Mouse (Mus musculus) limb, embryonic 12.5 days (tissue): ENCODE results near the gene Nme7. TPM values are rescaled to one million over a fixed set of nuclear protein-coding genes. Genes with fewer than 3 reads are reported as not detected.

Experiments used
- ATAC-seq: fragments of 200-750 bp; cut with Nextera tagmentation; 2 replicates; pipeline ENCODE4 v1.8.0; 2017; ENCODE audit warnings: low read depth, moderate TSS enrichment; ENCODE audit not compliant: insufficient number of reproducible peaks, insufficient read depth, low FRiP score, low TSS enrichment
- H3K27ac ChIP-seq: fragments of 300-500 bp; sonication (generic); 2 replicates; pipeline ENCODE4 v1.5.1; 2016; ENCODE audit warnings: mild to moderate bottlenecking, moderate library complexity
- H3K27me3 ChIP-seq: fragments of 300-500 bp; sonication (generic); 2 replicates; pipeline ENCODE4 v1.6.1; 2016; ENCODE audit warnings: mild to moderate bottlenecking, moderate library complexity
- H3K36me3 ChIP-seq: fragments of 300-500 bp; sonication (generic); 2 replicates; pipeline ENCODE4 v1.6.1; 2016; ENCODE audit warnings: mild to moderate bottlenecking, moderate library complexity
- H3K4me1 ChIP-seq: fragments of 300-500 bp; sonication (generic); replicated peaks from 2 replicates; pipeline ENCODE4 v1.6.1; 2016
- H3K4me2 ChIP-seq: fragments of 300-500 bp; sonication (generic); 2 replicates; pipeline ENCODE4 v1.6.1; 2016; ENCODE audit warnings: mild to moderate bottlenecking, moderate library complexity
- H3K4me3 ChIP-seq: fragments of 300-500 bp; sonication (generic); replicated peaks from 2 replicates; pipeline ENCODE4 v1.5.1; 2016; ENCODE audit warnings: mild to moderate bottlenecking
- H3K9ac ChIP-seq: fragments of 300-500 bp; sonication (generic); replicated peaks from 2 replicates; pipeline ENCODE4 v1.6.1; 2016; ENCODE audit warnings: mild to moderate bottlenecking, moderate library complexity
- H3K9me3 ChIP-seq: fragments of 300-500 bp; sonication (generic); 2 replicates; pipeline ENCODE4 v1.6.1; 2016; ENCODE audit warnings: mild to moderate bottlenecking, moderate library complexity
- WGBS: fragments of 180-500 bp; shearing (Covaris S2); methylation state at CpG from one replicate; pipeline ENCODE4 v1.1.7; 2016; 5-methylcytosine and 5-hydroxymethylcytosine counted together
- polyA plus RNA-seq: library from polyadenylated mRNA; unstranded; fragments of >200 nt; fragmentation: Nextera tagmentation; extraction: Ambion mirVana; gene quantifications from 2 replicates; pipeline ENCODE4 v1.2.1, GENCODE M21; 2016

Nme7 gene
- polyA plus RNA-seq, 1 experiment from 2014 or later, result 42.3 TPM

- no peaks in the 10 kb centered on the region for H3K4me1 ChIP-seq
- no peak overlapping the region for H3K4me2 ChIP-seq
- H3K9ac ChIP-seq, result no peak overlapping the region
- H3K36me3 ChIP-seq, result 0 out of 2 replicates have a peak, but pooled peaks cover 9% of the 10 kb centered on the region
- H3K9me3 ChIP-seq, result no peaks in the 10 kb centered on the region
- ATAC-seq, result no peak
- H3K27ac ChIP-seq, result no peak overlapping the region
- H3K27me3 ChIP-seq, result no peaks in the 10 kb centered on the region
- H3K4me3 ChIP-seq, result no peak overlapping the region
- WGBS, result 90% methylated on average over 6 of the region's 6 CpGs
Observed at GRCm38 (mm10) chr1:164384972-164385371, 81.1 kb downstream of the Nme7 start.

GRCm38 (mm10) chr1:164389743-164390142, 85.8 kb downstream of the Nme7 start:
- no peak for ATAC-seq
- Histone ChIP-seq H3K4me2 (no peak overlapping the region), H3K36me3 (peaks cover 5% of the 10 kb centered on the region; the same call in 1 of the 2 replicates), H3K9ac (no peak overlapping the region), H3K4me1 (no peaks in the 10 kb centered on the region; the same call in 1 of the 2 replicates), H3K4me3 (no peak overlapping the region), H3K27me3 (no peaks in the 10 kb centered on the region), H3K9me3 (no peaks in the 10 kb centered on the region), H3K27ac (no peak overlapping the region)
- whole genome bisulfite sequencing, result 86% methylated on average over 4 of the region's 4 CpGs

- no peak for ATAC-seq
- Histone ChIP-seq H3K4me3 (no peak overlapping the region), H3K9me3 (no peaks in the 10 kb centered on the region), H3K4me2 (no peak overlapping the region), H3K27me3 (no peaks in the 10 kb centered on the region), H3K27ac (no peak overlapping the region), H3K9ac (no peak overlapping the region), H3K36me3 (peaks cover 2% of the 10 kb centered on the region; the same call in 1 of the 2 replicates), H3K4me1 (no peaks in the 10 kb centered on the region; the same call in 1 of the 2 replicates)
- 54% methylated on average over 3 of the region's 3 CpGs for WGBS
Observed at GRCm38 (mm10) chr1:164392176-164392575, 88.3 kb downstream of the Nme7 start.

- H3K36me3 ChIP-seq, result peaks cover 5% of the 10 kb centered on the region; the same call in 1 of the 2 replicates
- H3K9ac ChIP-seq, result no peak overlapping the region
- H3K4me3 ChIP-seq, result no peak overlapping the region
- 90% methylated on average over 6 of the region's 6 CpGs for WGBS
- H3K4me1 ChIP-seq, result no peaks in the 10 kb centered on the region; the same call in 1 of the 2 replicates
- H3K27me3 ChIP-seq, result no peaks in the 10 kb centered on the region
- no peaks in the 10 kb centered on the region for H3K9me3 ChIP-seq
- H3K4me2 ChIP-seq, result no peak overlapping the region
- ATAC-seq, result no peak
- H3K27ac ChIP-seq, result no peak overlapping the region
Observed at GRCm38 (mm10) chr1:164395131-164395780, 91.3 kb downstream of the Nme7 start.

GRCm38 (mm10) chr1:164397672-164398071, 93.8 kb downstream of the Nme7 start:
- H3K9me3 ChIP-seq, result peaks cover 8% of the 10 kb centered on the region
- no peak overlapping the region for H3K9ac ChIP-seq
- no peaks in the 10 kb centered on the region for H3K27me3 ChIP-seq
- no peak overlapping the region for H3K4me3 ChIP-seq
- 73% methylated on average over 4 of the region's 4 CpGs for WGBS
- peaks cover 19% of the 10 kb centered on the region for H3K36me3 ChIP-seq
- no peak for ATAC-seq
- H3K27ac ChIP-seq, result no peak overlapping the region
- no peak overlapping the region for H3K4me2 ChIP-seq
- H3K4me1 ChIP-seq, result no peaks in the 10 kb centered on the region

GRCm38 (mm10) chr1:164399578-164399977, 95.7 kb downstream of the Nme7 start:
- no peak overlapping the region for H3K4me3 ChIP-seq
- H3K9me3 ChIP-seq, result peaks cover 8% of the 10 kb centered on the region
- no peak overlapping the region for H3K4me2 ChIP-seq
- ATAC-seq, result no peak
- WGBS, result 92% methylated on average over 3 of the region's 3 CpGs
- no peaks in the 10 kb centered on the region for H3K4me1 ChIP-seq
- H3K27ac ChIP-seq, result no peak overlapping the region
- H3K27me3 ChIP-seq, result no peaks in the 10 kb centered on the region
- H3K9ac ChIP-seq, result no peak overlapping the region
- peaks cover 32% of the 10 kb centered on the region for H3K36me3 ChIP-seq

GRCm38 (mm10) chr1:164405385-164405802, 101.5 kb downstream of the Nme7 start:
- Histone ChIP-seq H3K4me1 (no peaks in the 10 kb centered on the region), H3K4me2 (no peak overlapping the region), H3K27ac (no peak overlapping the region), H3K36me3 (peaks cover 27% of the 10 kb centered on the region), H3K9ac (no peak overlapping the region), H3K4me3 (no peak overlapping the region), H3K27me3 (no peaks in the 10 kb centered on the region), H3K9me3 (peaks cover 8% of the 10 kb centered on the region)
- no peak for ATAC-seq
- 79% methylated on average over 5 of the region's 5 CpGs for WGBS

- 75% methylated on average over 5 of the region's 5 CpGs for WGBS
- no peak for ATAC-seq
- H3K4me3 ChIP-seq, result no peak overlapping the region
Observed at GRCm38 (mm10) chr1:164406506-164406905, 102.6 kb downstream of the Nme7 start.

GRCm38 (mm10) chr1:164408655-164409054, 104.7 kb downstream of the Nme7 start:
- Histone ChIP-seq H3K4me1 (no peaks in the 10 kb centered on the region), H3K9me3 (no peaks in the 10 kb centered on the region), H3K27me3 (no peaks in the 10 kb centered on the region), H3K36me3 (peaks cover 13% of the 10 kb centered on the region), H3K9ac (no peak overlapping the region), H3K4me2 (no peak overlapping the region), H3K4me3 (no peak overlapping the region), H3K27ac (no peak overlapping the region)
- 53% methylated on average over 2 of the region's 2 CpGs for WGBS
- no peak for ATAC-seq

More at GRCm38 (mm10) chr1:164406506-164406905, 102.6 kb downstream of the Nme7 start:
- H3K36me3 ChIP-seq, result peaks cover 21% of the 10 kb centered on the region
- no peak overlapping the region for H3K9ac ChIP-seq
- no peaks in the 10 kb centered on the region for H3K4me1 ChIP-seq
- H3K27me3 ChIP-seq, result no peaks in the 10 kb centered on the region
- H3K27ac ChIP-seq, result no peak overlapping the region
- H3K4me2 ChIP-seq, result no peak overlapping the region
- H3K9me3 ChIP-seq, result peaks cover 8% of the 10 kb centered on the region

- no peak overlapping the region for H3K9ac ChIP-seq
- no peak overlapping the region for H3K4me2 ChIP-seq
- peaks cover 9% of the 10 kb centered on the region; the same call in 1 of the 2 replicates for H3K36me3 ChIP-seq
- no peak overlapping the region for H3K27ac ChIP-seq
- no peak for ATAC-seq
- no peaks in the 10 kb centered on the region for H3K4me1 ChIP-seq
- 92% methylated on average over 7 of the region's 7 CpGs for WGBS
- H3K27me3 ChIP-seq, result no peaks in the 10 kb centered on the region
- no peak overlapping the region for H3K4me3 ChIP-seq
- H3K9me3 ChIP-seq, result no peaks in the 10 kb centered on the region
Observed at GRCm38 (mm10) chr1:164411306-164411705, 107.4 kb downstream of the Nme7 start.

- H3K4me2 ChIP-seq, result no peak overlapping the region
- H3K36me3 ChIP-seq, result peaks cover 9% of the 10 kb centered on the region; the same call in 1 of the 2 replicates
- 93% methylated on average over 9 of the region's 9 CpGs for WGBS
- H3K9ac ChIP-seq, result no peak overlapping the region
- H3K27me3 ChIP-seq, result no peaks in the 10 kb centered on the region
- no peaks in the 10 kb centered on the region for H3K9me3 ChIP-seq
- ATAC-seq, result no peak
- H3K4me3 ChIP-seq, result no peak overlapping the region
- H3K4me1 ChIP-seq, result no peaks in the 10 kb centered on the region
- H3K27ac ChIP-seq, result no peak overlapping the region
Observed at GRCm38 (mm10) chr1:164412906-164413305, 109.0 kb downstream of the Nme7 start.

- Histone ChIP-seq H3K4me2 (no peak overlapping the region), H3K36me3 (peaks cover 9% of the 10 kb centered on the region; the same call in 1 of the 2 replicates), H3K9me3 (no peaks in the 10 kb centered on the region), H3K9ac (no peak overlapping the region), H3K27ac (no peak overlapping the region), H3K4me1 (no peaks in the 10 kb centered on the region), H3K27me3 (no peaks in the 10 kb centered on the region), H3K4me3 (no peak overlapping the region)
- no peak for ATAC-seq
- WGBS, result 94% methylated on average over 11 of the region's 11 CpGs
Observed at GRCm38 (mm10) chr1:164413608-164414007, 109.7 kb downstream of the Nme7 start.
